Comparison of ENCODE assay signal across 17 mouse cellular contexts in genomic region chr2:47074191-47074590, GRCm38 (mm10).
"Had no signal": no experiment of that assay in that cellular context is flagged by ENCODE, and none has a peak within 500 bp of the region (broad histone marks: within the 10 kb centered on the region; RNA-seq: fewer than 3 reads in every experiment).

No protein-coding gene starts in this region.

- DNase-seq: left cerebral cortex, postnatal 4 days; liver; liver, embryonic 13.5 days; liver, postnatal 0 days; lung, adult 18-20 months; lung, adult 2 months; lung, embryonic 14.5 days; lung, postnatal 10 days; lung, postnatal 14 days; lung, postnatal 36 days; lung, postnatal 4 days; midbrain, embryonic 14.5 days had no signal

- ATAC-seq: liver, embryonic 12.5 days; liver, postnatal 0 days; lung, postnatal 0 days; midbrain, embryonic 13.5 days; midbrain, embryonic 15.5 days; midbrain, embryonic 16.5 days had no signal
